ENCODE assay signal across 21 mouse cellular contexts in the genomic region with DNA sequence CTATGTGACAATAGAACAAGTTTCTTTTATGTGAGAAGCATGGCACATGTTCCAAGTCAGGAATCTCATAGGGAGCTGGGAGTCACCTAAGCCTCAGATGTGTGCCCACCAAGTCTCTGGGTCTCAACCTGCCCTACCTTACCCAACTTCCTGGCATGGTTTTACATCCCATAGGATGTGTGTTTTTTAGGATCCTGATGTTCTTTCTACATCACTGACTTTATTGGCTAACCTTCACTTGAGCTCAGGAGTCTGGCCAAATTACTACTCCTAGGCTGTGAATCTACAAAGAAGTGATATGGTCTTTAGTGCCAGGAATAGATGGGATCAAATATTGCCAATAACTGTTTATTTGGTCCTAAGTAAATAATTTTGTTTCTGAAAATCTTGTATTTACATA.
DNase-seq lines count a peak whose midpoint lies in the region; ATAC-seq and TF ChIP-seq lines count a peak whose summit lies in the region.
"Had no signal": no experiment of that assay in that cellular context is flagged by ENCODE, and none has a peak within 500 bp of the region (broad histone marks: within the 10 kb centered on the region; RNA-seq: fewer than 3 reads in every experiment).

No protein-coding gene starts in this region.

- TF ChIP-seq CTCF in kidney, adult 2 months (conservative IDR thresholded peaks at IDR 0.05; ENCODE audit: insufficient read depth, insufficient read length, low read depth, low read length): no peak
- no peak for TF ChIP-seq CTCF in Patski (IDR thresholded peaks at IDR 0.05)

- H3K9ac ChIP-seq in kidney, embryonic 14.5 days (ENCODE audit: low read depth, low read length): no peak overlapping the region
- H3K9ac ChIP-seq in kidney, embryonic 16.5 days (replicated peaks; ENCODE audit: low read length): no peak overlapping the region
- H3K9ac ChIP-seq: embryonic facial prominence, embryonic 12.5 days; forebrain, embryonic 13.5 days; forebrain, embryonic 15.5 days had no signal

- H3K9me3 ChIP-seq in kidney, embryonic 14.5 days (ENCODE audit: control insufficient read depth, low read length): no peaks in the 10 kb centered on the region
- no peaks in the 10 kb centered on the region for H3K9me3 ChIP-seq in kidney, embryonic 16.5 days (ENCODE audit: low read length)
- H3K9me3 ChIP-seq: embryonic facial prominence, embryonic 10.5 days; embryonic facial prominence, embryonic 12.5 days; forebrain, embryonic 13.5 days; forebrain, embryonic 15.5 days had no signal

- intact Hi-C loops in gastrocnemius, postnatal 36 days (cut with DNase I): no loop called here

- no peaks in the 10 kb centered on the region for H3K36me3 ChIP-seq in kidney, adult 2 months (ENCODE audit: control insufficient read depth, insufficient read depth, low read length)
- H3K36me3 ChIP-seq in kidney, embryonic 14.5 days (ENCODE audit: control insufficient read depth, insufficient read depth, low read length): no peaks in the 10 kb centered on the region
- H3K36me3 ChIP-seq in kidney, embryonic 16.5 days (ENCODE audit: insufficient read depth, low read length): no peaks in the 10 kb centered on the region
- H3K36me3 ChIP-seq: embryonic facial prominence, embryonic 10.5 days; embryonic facial prominence, embryonic 12.5 days; forebrain, embryonic 15.5 days had no signal

- no peak overlapping the region for H3K4me3 ChIP-seq in kidney, adult 2 months (ENCODE audit: insufficient read depth, low read depth, low read length)
- no peak overlapping the region for H3K4me3 ChIP-seq in kidney, embryonic 14.5 days (ENCODE audit: low read length)
- no peak overlapping the region for H3K4me3 ChIP-seq in kidney, embryonic 16.5 days (ENCODE audit: low read length)
- H3K4me3 ChIP-seq: embryonic facial prominence, embryonic 10.5 days; embryonic facial prominence, embryonic 12.5 days; forebrain, embryonic 13.5 days; forebrain, embryonic 15.5 days had no signal

- H3K27ac ChIP-seq in kidney, adult 2 months (ENCODE audit: insufficient read depth, low read depth, low read length): peak overlapping the region; percentile 99
- peak overlapping the region; percentile 39; the same call in 1 of the 2 replicates for H3K27ac ChIP-seq in kidney, embryonic 14.5 days (ENCODE audit: low read depth, low read length)
- peak overlapping the region; percentile 91 for H3K27ac ChIP-seq in kidney, embryonic 16.5 days (ENCODE audit: low read length)
- H3K27ac ChIP-seq: embryonic facial prominence, embryonic 10.5 days; embryonic facial prominence, embryonic 12.5 days; forebrain, embryonic 13.5 days; forebrain, embryonic 15.5 days had no signal

- H3K27me3 ChIP-seq in kidney, adult 2 months (replicated peaks; ENCODE audit: control insufficient read depth, insufficient read depth, low read length): no peaks in the 10 kb centered on the region
- no peaks in the 10 kb centered on the region for H3K27me3 ChIP-seq in kidney, embryonic 14.5 days (ENCODE audit: control insufficient read depth, insufficient read depth, low read length)
- no peaks in the 10 kb centered on the region for H3K27me3 ChIP-seq in Patski
- no peaks in the 10 kb centered on the region for H3K27me3 ChIP-seq in kidney, embryonic 16.5 days (ENCODE audit: insufficient read depth, low read length)
- H3K27me3 ChIP-seq: forebrain, embryonic 13.5 days; forebrain, embryonic 15.5 days had no signal

- DNase-seq in kidney, adult 2 months: peak; percentile 72
- DNase-seq in kidney, postnatal 10 days: no peak
- no peak for DNase-seq in kidney, adult 11 months
- no peak for DNase-seq in Patski (ENCODE audit: low read depth, low spot score)
- no peak for DNase-seq in gastrocnemius, postnatal 36 days
- DNase-seq: adrenal gland, adult 8-10 months; adrenal gland, postnatal 14 days; adrenal gland, postnatal 36 days; cerebellum, adult 11-12 months; cerebellum, adult 2 months; cerebellum, adult 9-10 months; cerebellum, postnatal 10 days; cerebellum, postnatal 25 days had no signal

- no peak overlapping the region for H3K4me2 ChIP-seq in kidney, embryonic 14.5 days (replicated peaks; ENCODE audit: low read depth, low read length)
- H3K4me2 ChIP-seq in kidney, embryonic 16.5 days (replicated peaks; ENCODE audit: low read depth, low read length): no peak overlapping the region
- H3K4me2 ChIP-seq: embryonic facial prominence, embryonic 12.5 days; forebrain, embryonic 13.5 days; forebrain, embryonic 15.5 days had no signal

- POLR2A ChIA-PET in Patski (lab: Charles Lee): interaction anchor here (0.6 to 1.1 kb wide), 2 partner anchors 12 to 1188 kb away, joined by 3 to 5 read pairs; no protein-coding TSS in a partner anchor

- TF ChIP-seq POLR2A in kidney, adult 2 months (IDR thresholded peaks at IDR 0.05; ENCODE audit: low read depth, low read length): no peak

- no peak for ATAC-seq in kidney, embryonic 14.5 days (ENCODE audit: low FRiP score, low TSS enrichment)
- ATAC-seq in Patski: peak; percentile 3
- no peak for ATAC-seq in kidney, embryonic 16.5 days (ENCODE audit: low FRiP score, low TSS enrichment)
- ATAC-seq in megakaryocyte, adult 5-6 weeks (ENCODE audit: poor library complexity, severe bottlenecking): no peak
- ATAC-seq: activated CD4-positive, CD25-positive, alpha-beta regulatory T cell, adult 4 months; forebrain, embryonic 13.5 days; forebrain, embryonic 15.5 days had no signal

- in situ Hi-C loops in Patski (cut with MboI; ENCODE audit: low pct_unique_long_range_greater_than_20kb): loop anchor here (10.0 kb wide), 2 partner anchors 339 to 511 kb away; no protein-coding TSS in a partner anchor

- peaks cover 33% of the 10 kb centered on the region for H3K4me1 ChIP-seq in kidney, adult 2 months (ENCODE audit: control insufficient read depth, insufficient read depth, low read length)
- no peaks in the 10 kb centered on the region; the same call in 1 of the 2 replicates for H3K4me1 ChIP-seq in kidney, embryonic 14.5 days (ENCODE audit: control insufficient read depth, insufficient read depth, low read length)
- H3K4me1 ChIP-seq in kidney, embryonic 16.5 days (ENCODE audit: insufficient read depth, low read length): peaks cover 14% of the 10 kb centered on the region
- H3K4me1 ChIP-seq: embryonic facial prominence, embryonic 10.5 days; forebrain, embryonic 13.5 days had no signal

- CTCF ChIA-PET in Patski (lab: Charles Lee): interaction anchor here (0.8 to 2.9 kb wide), 7 partner anchors 10 to 339 kb away, joined by 3 to 19 read pairs (median 4); no protein-coding TSS in a partner anchor

Comparison
In these comparisons a context has a peak if more than half of its experiments do, and no peak if none do; other contexts are left out.
1. H3K27ac ChIP-seq: peak in every context shown above with its lines; median percentile 99 in kidney, adult 2 months; 91 in kidney, embryonic 16.5 days; 39 in kidney, embryonic 14.5 days.